Mouse (Mus musculus) urinary bladder, postnatal 10 days (tissue): Measurements from ENCODE around the gene Defb13.
"Not testable (repeated sequence)": the region's sequence is repeated elsewhere in the genome, so short reads cannot be mapped to it uniquely, and the experiment has no call there.

Experiments used
- DNase-seq: peaks from one replicate; pipeline ENCODE4 v3.0.0; 2022; ENCODE audit warnings: low spot score

Defb13 gene

DNA sequence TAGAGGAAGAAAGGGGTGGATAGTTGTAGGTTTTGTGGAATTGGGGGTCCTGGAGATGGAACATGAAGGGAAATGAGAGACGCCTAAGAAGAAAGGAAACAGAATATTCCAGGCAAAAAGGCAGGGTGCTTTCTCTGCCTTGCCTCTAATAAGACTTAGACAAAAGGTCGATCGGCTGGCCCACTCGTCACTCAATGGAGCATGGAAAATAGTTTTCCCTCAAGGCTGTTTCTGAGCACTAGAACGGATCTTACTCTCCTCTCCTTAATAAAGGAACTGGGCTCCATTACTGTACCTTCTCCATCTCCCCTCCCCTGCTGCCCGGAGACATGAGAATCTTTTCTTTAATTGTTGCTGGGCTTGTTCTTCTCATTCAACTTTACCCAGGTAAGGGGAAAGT is at the start of gene Defb13:
Defb13 (plus strand) TSS at position 301 of the 400 bp plus-strand sequence.
- no peak for DNase-seq

DNA sequence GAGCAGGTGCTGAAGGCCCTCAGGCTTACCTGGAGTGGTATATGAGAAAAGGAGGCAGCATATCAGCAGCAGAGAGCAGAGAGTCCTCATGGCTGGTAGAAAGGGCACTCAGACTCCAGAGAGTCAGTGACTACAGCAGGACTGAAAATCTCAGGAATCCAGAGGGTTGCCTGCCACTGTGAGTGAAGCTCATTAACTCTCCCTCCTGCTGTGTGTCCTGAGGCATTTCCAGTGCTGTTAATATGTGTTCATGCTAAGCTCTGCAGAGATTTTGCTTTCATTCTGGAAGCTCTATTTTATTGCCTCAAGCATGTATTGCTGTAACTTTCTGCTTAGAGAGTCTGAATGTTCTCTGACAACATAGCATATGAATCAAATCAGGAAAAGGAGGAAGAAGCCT is 40.3 kb upstream of the Defb13 start, which contains the start of gene Defb11:
Defb11 (minus strand) TSS at position 123 of the 400 bp plus-strand sequence.
- DNase-seq = not testable (repeated sequence)

- no peak for DNase-seq
These were observed 34.6 kb upstream of the Defb13 start for GRCm38 (mm10) chr8:21911931-21912330.

GRCm38 (mm10) chr8:21912554-21912953 is 34.0 kb upstream of the Defb13 start:
- DNase-seq = no peak

- DNase-seq = no peak
These were observed 30.9 kb upstream of the Defb13 start for GRCm38 (mm10) chr8:21915625-21916024.

GRCm38 (mm10) chr8:21930754-21931153 is 15.8 kb upstream of the Defb13 start:
- DNase-seq = not testable (repeated sequence)

GRCm38 (mm10) chr8:21932610-21933009 is 14.0 kb upstream of the Defb13 start, which contains the start of gene Defb15:
TSS of gene Defb15 (minus strand) at chr8:21932710.
- no peak for DNase-seq

DNA sequence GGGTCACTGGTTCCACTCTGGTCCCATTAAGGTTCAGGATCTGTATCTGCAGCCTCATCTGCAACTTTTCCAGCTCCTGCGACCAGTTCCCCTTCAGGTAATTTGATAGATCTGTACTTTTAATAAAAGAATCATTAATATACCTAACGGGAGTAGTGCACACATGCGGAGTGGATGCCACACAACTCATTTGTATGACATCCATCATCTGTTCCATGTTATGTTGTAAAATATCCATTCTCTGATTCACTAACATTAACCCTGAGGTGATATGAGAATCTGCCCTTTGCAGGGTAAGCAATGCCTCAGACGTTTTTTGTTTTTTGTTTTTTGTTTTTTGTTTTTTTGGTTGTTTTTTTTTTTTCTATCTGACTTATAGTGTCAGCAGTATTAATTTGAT is 8.5 kb upstream of the Defb13 start, which contains the start of gene Defb35:
Defb35 (plus strand) TSS at position 301 of the 400 bp plus-strand sequence.
- DNase-seq = not testable (repeated sequence)

GRCm38 (mm10) chr8:21947311-21948017 is 902 bp downstream of the Defb13 start:
- DNase-seq = no peak

GRCm38 (mm10) chr8:21955321-21955720 is 8.8 kb downstream of the Defb13 start:
- DNase-seq = no peak

- DNase-seq = no peak
These were observed 9.8 kb downstream of the Defb13 start for GRCm38 (mm10) chr8:21956336-21956735.

DNA sequence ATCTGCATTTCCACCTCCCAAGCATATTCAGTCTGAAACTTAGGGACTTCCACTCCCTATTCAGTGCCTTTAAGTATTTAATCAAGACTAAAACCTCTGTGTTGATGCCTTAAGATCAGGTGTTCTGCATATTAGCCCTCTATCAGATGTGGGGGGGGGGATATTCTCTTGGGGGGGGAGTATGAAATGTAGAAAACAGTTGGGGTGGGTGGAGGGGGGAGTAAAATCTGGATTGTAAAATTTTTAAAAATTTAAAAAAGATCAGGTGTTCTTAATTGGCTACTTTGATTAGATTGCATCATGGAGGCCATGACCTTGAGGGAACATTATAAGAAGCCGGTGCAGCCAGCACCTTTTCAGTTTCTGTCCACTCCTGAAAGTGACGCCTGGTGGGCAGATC is 11.9 kb downstream of the Defb13 start, which contains the start of gene Fam90a1a:
Fam90a1a (plus strand) TSS at position 301 of the 400 bp plus-strand sequence.
- no peak for DNase-seq

DNA sequence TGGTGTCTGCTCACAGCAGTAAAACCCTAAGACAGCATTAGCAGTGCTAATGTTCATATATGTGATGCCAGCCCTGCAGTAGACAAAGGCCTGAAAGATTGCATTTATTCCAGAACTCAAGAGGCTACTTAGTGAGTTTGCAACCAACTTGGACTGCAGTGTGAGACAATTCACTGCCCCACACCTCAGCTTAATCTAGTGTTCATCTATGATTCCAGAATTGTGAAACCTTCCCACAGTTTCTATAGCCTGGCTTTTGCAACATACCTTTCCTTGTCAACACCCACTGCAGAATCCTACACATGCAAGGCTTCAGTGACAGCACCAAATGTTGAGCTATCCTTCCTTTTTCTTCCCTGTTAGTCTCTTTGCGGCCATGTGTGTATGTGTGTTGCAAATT is 20.1 kb downstream of the Defb13 start:
- DNase-seq = no peak

DNA sequence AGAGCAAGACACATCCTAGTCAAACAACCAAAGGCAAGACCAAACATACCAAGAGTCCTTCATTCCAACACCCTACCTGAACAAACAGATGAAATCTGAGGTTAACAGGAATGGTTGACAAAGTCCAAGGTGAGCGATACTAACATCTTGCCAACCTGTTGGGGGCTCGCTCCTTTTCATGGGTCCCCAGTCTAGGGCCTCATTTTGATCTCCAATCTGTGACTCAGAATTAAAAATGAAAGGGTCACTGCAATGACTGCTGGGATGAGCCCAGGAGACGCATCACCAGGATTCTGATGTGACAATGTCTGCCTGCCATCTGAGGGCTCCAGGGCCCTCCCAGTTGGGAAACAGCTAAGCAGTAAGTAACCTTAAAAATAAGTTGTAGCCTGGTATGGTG is 22.9 kb downstream of the Defb13 start, which contains the start of gene Ccdc70:
Ccdc70 (plus strand) TSS at position 301 of the 400 bp plus-strand sequence.
- no peak for DNase-seq

- no peak for DNase-seq
These were observed 31.6 kb downstream of the Defb13 start for GRCm38 (mm10) chr8:21978193-21978592.

- no peak for DNase-seq
These were observed 35.2 kb downstream of the Defb13 start for GRCm38 (mm10) chr8:21981664-21982337.

- DNase-seq = no peak
These were observed 45.6 kb downstream of the Defb13 start for GRCm38 (mm10) chr8:21992184-21992583.

- DNase-seq = no peak
These were observed 48.6 kb downstream of the Defb13 start for GRCm38 (mm10) chr8:21995181-21995580.
